Mouse (Mus musculus) neural tube, embryonic 14.5 days (tissue): ENCODE results near the gene Rpl27a. TPM values are rescaled to one million over a fixed set of nuclear protein-coding genes. Genes with fewer than 3 reads are reported as not detected.
A peak's percentile ranks its signal among the peaks of the same experiment; 100 is the strongest.

Experiments
- ATAC-seq: fragments of 200-750 bp; cut with Nextera tagmentation; 2 replicates; pipeline ENCODE4 v1.8.0; 2017; ENCODE audit warnings: low read depth, mild to moderate bottlenecking, moderate TSS enrichment, moderate library complexity
- H3K27ac ChIP-seq: fragments of 300-500 bp; sonication (generic); 2 replicates; pipeline ENCODE4 v1.5.1; 2014; ENCODE audit warnings: low read depth, mild to moderate bottlenecking, control low read depth, low read length, moderate library complexity, mixed read lengths
- H3K27me3 ChIP-seq: fragments of 300-500 bp; sonication (generic); 2 replicates; pipeline ENCODE4 v1.6.1; 2014; ENCODE audit warnings: low read length; ENCODE audit not compliant: control insufficient read depth, insufficient read depth
- H3K36me3 ChIP-seq: fragments of 300-500 bp; sonication (generic); 2 replicates; pipeline ENCODE4 v1.6.1; 2014; ENCODE audit warnings: low read length, mixed read lengths; ENCODE audit not compliant: control insufficient read depth, insufficient read depth
- H3K4me1 ChIP-seq: fragments of 300-500 bp; sonication (generic); 2 replicates; pipeline ENCODE4 v1.6.1; 2014; ENCODE audit warnings: low read length; ENCODE audit not compliant: control insufficient read depth, insufficient read depth
- H3K4me2 ChIP-seq: fragments of 300-500 bp; sonication (generic); 2 replicates; pipeline ENCODE4 v1.6.1; 2014; ENCODE audit warnings: mild to moderate bottlenecking, low read depth, low read length, control low read depth
- H3K4me3 ChIP-seq: fragments of 300-500 bp; sonication (generic); 2 replicates; pipeline ENCODE4 v1.5.1; 2014; ENCODE audit warnings: low read depth, low read length, control low read depth, mixed read lengths
- H3K9ac ChIP-seq: fragments of 300-500 bp; sonication (generic); replicated peaks from 2 replicates; pipeline ENCODE4 v1.6.1; 2014; ENCODE audit warnings: low read depth, mild to moderate bottlenecking, control low read depth, low read length, mixed read lengths
- H3K9me3 ChIP-seq: fragments of 300-500 bp; sonication (generic); 2 replicates; pipeline ENCODE4 v1.6.1; 2016; ENCODE audit warnings: low read length; ENCODE audit not compliant: control insufficient read depth
- WGBS: fragments of 180-500 bp; shearing (Covaris S2); extraction: QIAGEN DNeasy Blood & Tissue Kit; methylation state at CpG from one replicate; pipeline ENCODE4 v1.1.7; 2014; 5-methylcytosine and 5-hydroxymethylcytosine counted together
- polyA plus RNA-seq: library from polyadenylated mRNA; unstranded; fragments of >200 nt; fragmentation: Nextera tagmentation; extraction: Ambion mirVana; gene quantifications from 2 replicates; pipeline ENCODE4 v1.2.1, GENCODE M21; 2014

Gene Rpl27a
- polyA plus RNA-seq, 1 experiment from 2014 or later: 85.8 TPM

DNA sequence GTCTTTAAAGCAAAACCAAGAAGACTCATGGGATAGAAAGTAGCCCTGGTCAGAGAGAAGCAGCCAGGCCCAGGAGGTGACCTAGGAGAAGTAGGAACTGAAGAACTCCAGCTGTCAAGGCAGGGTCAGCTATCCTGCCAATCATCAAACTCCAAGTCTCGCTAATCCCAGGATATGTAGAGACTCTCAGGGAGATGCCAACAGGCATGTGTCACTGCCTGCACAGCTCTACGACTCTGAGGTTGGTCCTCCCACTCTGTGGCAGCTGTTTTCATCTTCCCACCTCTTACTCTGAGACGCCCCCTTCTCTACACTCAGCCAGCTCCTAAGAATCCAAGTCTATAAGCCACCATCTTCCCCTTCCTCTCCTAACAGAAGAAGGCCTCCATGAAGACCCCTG is 13.7 kb downstream of the Rpl27a start:
- H3K4me3 ChIP-seq: no peak overlapping the region
- ATAC-seq: no peak
- H3K4me2 ChIP-seq: no peak overlapping the region
- WGBS: 93% methylated on average over 3 of the region's 3 CpGs
- no peaks in the 10 kb centered on the region for H3K4me1 ChIP-seq
- no peaks in the 10 kb centered on the region for H3K27me3 ChIP-seq
- H3K27ac ChIP-seq: no peak overlapping the region
- H3K9ac ChIP-seq: no peak overlapping the region
- H3K36me3 ChIP-seq: 0 out of 2 replicates have a peak, but pooled peaks cover 4% of the 10 kb centered on the region
- no peaks in the 10 kb centered on the region for H3K9me3 ChIP-seq

DNA sequence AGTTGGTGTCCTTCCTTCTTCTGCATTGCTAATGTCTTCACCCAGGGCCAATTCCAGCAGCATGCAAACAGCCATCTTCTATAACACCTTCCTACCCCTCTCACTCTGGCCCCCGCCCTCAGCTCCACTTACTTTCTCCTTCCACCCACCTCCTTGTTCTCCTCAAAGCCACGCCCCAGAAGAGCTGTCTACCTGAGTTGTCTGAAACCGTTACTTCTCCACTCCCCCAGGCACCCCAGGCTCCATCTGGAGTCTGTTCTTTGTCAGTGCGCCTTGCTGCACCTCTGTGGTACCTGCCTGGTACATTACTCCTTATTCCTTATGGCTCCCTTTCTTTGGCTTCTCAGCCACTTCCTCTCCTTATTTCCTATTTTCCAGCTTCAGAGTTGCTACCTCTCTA is 14.2 kb downstream of the Rpl27a start:
- no peak overlapping the region for H3K4me2 ChIP-seq
- WGBS: 93% methylated on average over 4 of the region's 4 CpGs

DNA sequence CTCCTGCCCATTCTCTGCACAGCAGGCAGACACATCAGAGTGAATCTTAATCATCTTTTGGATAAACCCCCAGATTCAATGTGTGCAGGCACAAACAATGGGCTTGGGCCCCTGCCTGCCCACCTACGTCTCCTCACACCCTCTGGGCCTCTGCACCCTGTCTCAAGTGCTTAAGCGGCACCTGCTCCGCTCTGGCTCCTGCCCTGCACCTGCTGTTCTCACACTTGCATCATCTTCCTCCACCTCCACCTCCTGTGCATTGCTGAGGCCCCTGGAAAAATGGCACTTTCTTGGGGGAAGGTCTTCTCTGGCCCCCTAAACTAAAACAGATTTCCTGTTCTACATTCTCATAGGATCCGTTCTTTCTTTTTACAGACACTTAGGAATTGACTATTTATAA is 14.9 kb downstream of the Rpl27a start:
- Histone ChIP-seq H3K4me3 (no peak overlapping the region), H3K27ac (no peak overlapping the region), H3K36me3 (0 out of 2 replicates have a peak, but pooled peaks cover 4% of the 10 kb centered on the region), H3K4me1 (no peaks in the 10 kb centered on the region), H3K9me3 (no peaks in the 10 kb centered on the region), H3K27me3 (no peaks in the 10 kb centered on the region), H3K4me2 (no peak overlapping the region), H3K9ac (no peak overlapping the region)
- ATAC-seq: no peak
- 93% methylated on average over 4 of the region's 4 CpGs for WGBS

More for the DNA sequence above, 14.2 kb downstream of the Rpl27a start:
- Histone ChIP-seq H3K36me3 (0 out of 2 replicates have a peak, but pooled peaks cover 4% of the 10 kb centered on the region), H3K4me3 (no peak overlapping the region), H3K4me1 (no peaks in the 10 kb centered on the region), H3K27me3 (no peaks in the 10 kb centered on the region), H3K9me3 (no peaks in the 10 kb centered on the region), H3K9ac (no peak overlapping the region), H3K27ac (no peak overlapping the region)
- ATAC-seq: no peak

DNA sequence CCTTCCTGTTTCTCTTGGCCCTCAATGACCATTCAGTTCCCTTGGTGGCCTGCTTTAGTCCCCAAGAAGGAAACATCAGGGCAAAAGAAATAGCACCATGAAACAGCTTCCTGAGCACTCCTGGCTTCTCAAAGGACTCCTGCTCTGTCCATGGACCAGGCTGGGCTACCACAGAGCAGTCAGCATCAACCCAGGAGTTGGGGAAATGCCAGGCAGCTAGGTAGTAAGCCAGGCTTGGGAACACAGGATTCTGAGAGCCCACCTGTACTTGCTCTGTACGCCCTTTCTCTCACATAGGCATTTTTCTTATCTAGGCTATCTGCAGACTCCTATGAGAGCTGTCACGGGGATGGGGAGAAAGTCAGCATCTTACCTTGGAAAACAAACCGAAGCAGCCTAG is 16.0 kb downstream of the Rpl27a start:
- H3K4me1 ChIP-seq: no peaks in the 10 kb centered on the region
- no peak for ATAC-seq
- H3K27me3 ChIP-seq: no peaks in the 10 kb centered on the region
- no peak overlapping the region for H3K4me3 ChIP-seq
- WGBS: 93% methylated on average over 3 of the region's 3 CpGs
- H3K4me2 ChIP-seq: no peak overlapping the region
- 0 out of 2 replicates have a peak, but pooled peaks cover 4% of the 10 kb centered on the region for H3K36me3 ChIP-seq
- no peak overlapping the region for H3K27ac ChIP-seq
- H3K9me3 ChIP-seq: no peaks in the 10 kb centered on the region
- H3K9ac ChIP-seq: no peak overlapping the region

DNA sequence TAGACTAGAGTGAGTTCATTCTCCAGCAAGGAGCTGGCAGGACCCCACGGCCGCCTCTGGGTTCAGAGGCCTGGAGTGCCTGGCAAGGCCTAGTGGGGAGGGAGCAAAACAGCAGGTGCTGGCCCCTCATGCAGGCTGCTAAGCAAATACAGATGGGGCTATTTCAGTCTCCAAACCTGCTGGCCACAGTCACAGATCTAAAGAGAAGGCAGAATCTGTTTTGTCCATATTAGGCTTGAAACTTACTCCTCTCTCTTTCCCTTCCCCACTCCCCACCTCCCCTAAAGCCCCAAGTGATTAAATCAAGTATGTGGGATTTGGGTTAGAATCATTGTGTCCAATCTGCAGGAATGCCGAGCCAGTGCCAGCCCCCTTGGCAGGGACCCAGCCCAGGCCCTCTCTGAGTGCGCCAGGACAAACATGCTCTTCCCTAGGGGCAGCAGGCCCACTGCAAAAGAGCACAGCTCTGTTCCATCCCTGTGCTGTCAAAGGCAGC is 17.6 kb downstream of the Rpl27a start:
- WGBS: 43% methylated on average over 4 of the region's 4 CpGs
- ATAC-seq: peak; percentile 95

DNA sequence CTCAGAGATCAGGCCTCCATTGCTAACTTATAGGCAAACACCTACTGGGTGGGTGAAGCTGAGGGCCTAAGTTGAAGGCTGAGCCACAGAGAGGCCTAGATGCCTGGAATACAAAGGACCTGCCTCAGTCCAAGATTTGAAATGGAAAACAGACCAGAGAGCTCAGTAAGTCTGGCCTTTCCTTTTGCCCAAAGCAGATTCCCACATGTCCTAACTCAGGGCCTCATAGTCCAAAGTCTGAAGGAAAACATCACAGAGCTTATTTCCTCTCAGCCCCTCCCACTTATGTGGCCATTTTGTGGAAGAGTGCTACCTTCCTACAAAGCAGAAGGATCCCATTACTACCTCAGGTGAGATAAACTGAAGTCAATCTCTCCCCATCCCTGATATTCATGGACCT is 22.0 kb downstream of the Rpl27a start:
- Histone ChIP-seq H3K9me3 (no peaks in the 10 kb centered on the region), H3K4me2 (no peak overlapping the region), H3K27me3 (no peaks in the 10 kb centered on the region), H3K36me3 (no peaks in the 10 kb centered on the region), H3K9ac (no peak overlapping the region), H3K4me3 (no peak overlapping the region), H3K27ac (no peak overlapping the region), H3K4me1 (no peaks in the 10 kb centered on the region)
- ATAC-seq: no peak

More for the DNA sequence above, 17.6 kb downstream of the Rpl27a start:
- Histone ChIP-seq H3K4me2 (no peak overlapping the region), H3K4me1 (no peaks in the 10 kb centered on the region), H3K27me3 (no peaks in the 10 kb centered on the region), H3K4me3 (no peak overlapping the region), H3K9ac (no peak overlapping the region), H3K9me3 (no peaks in the 10 kb centered on the region), H3K36me3 (no peaks in the 10 kb centered on the region), H3K27ac (peak overlapping the region; percentile 60; the same call in 1 of the 2 replicates)

DNA sequence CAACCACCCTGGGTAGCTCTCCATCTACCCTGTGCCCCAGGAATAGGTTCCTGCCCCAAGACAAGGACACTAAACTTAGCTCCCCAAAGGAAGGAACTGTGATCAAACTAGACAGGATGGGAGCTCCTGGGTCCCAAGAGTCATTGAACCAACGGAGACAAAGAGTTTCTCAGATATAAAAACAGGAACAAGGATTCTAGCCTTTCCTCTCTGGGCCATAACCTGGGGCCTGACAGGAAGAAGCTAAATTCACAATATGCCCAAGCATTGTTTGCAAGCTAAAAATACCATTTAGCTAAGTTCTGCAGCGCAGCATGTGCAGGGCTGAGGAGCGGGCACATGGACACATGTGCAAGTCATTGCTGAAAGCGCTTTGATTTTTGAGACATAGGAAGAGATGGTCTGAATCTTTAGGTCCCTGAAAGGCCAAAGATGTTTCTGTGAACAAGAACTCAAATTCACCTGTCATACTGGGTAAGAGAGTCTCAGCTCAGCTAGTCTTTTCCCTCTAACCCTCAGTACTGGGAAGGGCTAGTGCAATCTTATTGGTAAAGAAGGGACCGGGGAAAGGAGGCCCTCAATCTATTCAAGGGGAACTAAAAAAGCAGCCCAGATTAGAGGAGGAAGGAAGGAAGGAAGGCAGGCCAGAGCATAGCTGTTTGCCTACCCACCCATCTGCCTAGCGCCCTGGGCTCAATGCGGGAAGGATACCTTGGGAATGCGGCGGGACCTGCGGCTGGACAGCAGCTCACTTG is 22.8 kb downstream of the Rpl27a start:
- H3K4me2 ChIP-seq: no peak overlapping the region
- no peak overlapping the region for H3K27ac ChIP-seq
- no peaks in the 10 kb centered on the region for H3K9me3 ChIP-seq
- 92% methylated on average over 10 of the region's 10 CpGs for WGBS
- no peaks in the 10 kb centered on the region for H3K4me1 ChIP-seq
- no peaks in the 10 kb centered on the region for H3K27me3 ChIP-seq
- H3K4me3 ChIP-seq: no peak overlapping the region
- H3K36me3 ChIP-seq: no peaks in the 10 kb centered on the region
- H3K9ac ChIP-seq: no peak overlapping the region
- no peak for ATAC-seq

DNA sequence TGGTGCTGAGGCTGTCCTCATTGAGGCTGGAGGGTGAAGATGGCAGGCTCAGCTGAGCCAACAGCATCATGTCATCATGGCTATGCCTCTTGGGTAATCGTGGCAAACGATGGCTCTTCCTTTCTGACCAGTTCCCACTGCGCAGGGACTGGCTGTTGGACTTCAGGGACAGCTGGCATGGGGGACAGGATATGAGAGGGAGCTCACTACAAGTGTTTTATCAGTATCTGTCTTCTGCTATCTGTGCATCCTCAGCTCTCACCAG is 23.3 kb downstream of the Rpl27a start:
- no peak overlapping the region for H3K27ac ChIP-seq
- no peaks in the 10 kb centered on the region for H3K9me3 ChIP-seq
- no peaks in the 10 kb centered on the region for H3K27me3 ChIP-seq
- H3K4me1 ChIP-seq: no peaks in the 10 kb centered on the region
- no peak for ATAC-seq
- no peak overlapping the region for H3K9ac ChIP-seq
- no peaks in the 10 kb centered on the region for H3K36me3 ChIP-seq
- H3K4me2 ChIP-seq: no peak overlapping the region
- 91% methylated on average over 3 of the region's 3 CpGs for WGBS
- no peak overlapping the region for H3K4me3 ChIP-seq

DNA sequence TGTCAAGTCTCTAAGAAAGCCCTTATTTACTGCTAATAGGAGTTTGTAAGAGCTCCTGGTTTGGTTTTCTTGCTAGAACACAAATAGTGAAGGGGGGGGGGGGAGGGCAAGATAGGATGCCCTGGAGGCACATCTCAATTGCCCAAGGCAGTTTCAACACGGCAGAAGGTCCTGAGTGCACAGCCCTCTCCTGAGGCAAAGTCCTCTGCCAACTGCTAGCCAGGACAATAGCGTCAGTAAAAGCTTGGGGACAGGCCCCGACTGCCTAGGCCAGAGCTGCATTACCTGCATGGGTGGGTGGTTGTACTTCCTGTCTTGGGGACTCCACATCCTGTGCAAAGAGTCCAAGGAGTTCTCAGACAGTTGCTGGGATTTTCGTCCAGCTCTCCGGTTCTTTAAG is 25.8 kb downstream of the Rpl27a start:
- Histone ChIP-seq H3K27me3 (no peaks in the 10 kb centered on the region), H3K4me1 (no peaks in the 10 kb centered on the region), H3K9ac (no peak overlapping the region), H3K9me3 (no peaks in the 10 kb centered on the region), H3K4me2 (no peak overlapping the region), H3K36me3 (no peaks in the 10 kb centered on the region), H3K27ac (no peak overlapping the region), H3K4me3 (no peak overlapping the region)
- WGBS: 75% methylated on average over 5 of the region's 5 CpGs
- ATAC-seq: no peak
